Mouse (Mus musculus) heart, embryonic 11.5 days (tissue): ENCODE results near the gene Nutm1. TPM values are rescaled to one million over a fixed set of nuclear protein-coding genes. Genes with fewer than 3 reads are reported as not detected.

Experiments used
- ATAC-seq: fragments of 200-750 bp; cut with Nextera tagmentation; replicated peaks from 2 replicates; pipeline ENCODE4 v1.8.0; 2017; ENCODE audit warnings: moderate library complexity; ENCODE audit not compliant: insufficient number of reproducible peaks, low FRiP score, low TSS enrichment
- H3K27ac ChIP-seq: fragments of 300-500 bp; sonication (generic); 2 replicates; pipeline ENCODE4 v1.5.1; 2014; ENCODE audit warnings: mild to moderate bottlenecking, low read depth, low read length
- H3K27me3 ChIP-seq: fragments of 300-500 bp; sonication (generic); 2 replicates; pipeline ENCODE4 v1.6.1; 2014; ENCODE audit warnings: mild to moderate bottlenecking, low read length, mixed read lengths; ENCODE audit not compliant: control insufficient read depth, insufficient read depth
- H3K36me3 ChIP-seq: fragments of 300-500 bp; sonication (generic); 2 replicates; pipeline ENCODE4 v1.6.1; 2014; ENCODE audit warnings: mild to moderate bottlenecking, low read length, moderate library complexity, mixed read lengths; ENCODE audit not compliant: control insufficient read depth, insufficient read depth
- H3K4me1 ChIP-seq: fragments of 300-500 bp; sonication (generic); 2 replicates; pipeline ENCODE4 v1.6.1; 2014; ENCODE audit warnings: low read length; ENCODE audit not compliant: control insufficient read depth, insufficient read depth
- H3K4me2 ChIP-seq: fragments of 300-500 bp; sonication (generic); 2 replicates; pipeline ENCODE4 v1.6.1; 2014; ENCODE audit warnings: mild to moderate bottlenecking, moderate library complexity
- H3K4me3 ChIP-seq: fragments of 300-500 bp; sonication (generic); 2 replicates; pipeline ENCODE4 v1.5.1; 2014; ENCODE audit warnings: low read depth, low read length
- H3K9ac ChIP-seq: fragments of 300-500 bp; sonication (generic); 2 replicates; pipeline ENCODE4 v1.6.1; 2014; ENCODE audit warnings: mild to moderate bottlenecking, low read depth, low read length, moderate library complexity
- H3K9me3 ChIP-seq: fragments of 300-500 bp; sonication (generic); replicated peaks from 2 replicates; pipeline ENCODE4 v1.6.1; 2016; ENCODE audit warnings: low read length; ENCODE audit not compliant: control insufficient read depth
- WGBS: fragments of 180-500 bp; shearing (Covaris S2); extraction: QIAGEN DNeasy Blood & Tissue Kit; methylation state at CpG from one replicate; pipeline ENCODE4 v1.1.7; 2014; ENCODE audit not compliant: insufficient replicate concordance; 5-methylcytosine and 5-hydroxymethylcytosine counted together
- polyA plus RNA-seq: library from polyadenylated mRNA; unstranded; fragments of >200 nt; fragmentation: Nextera tagmentation; extraction: Ambion mirVana; gene quantifications from 2 replicates; pipeline ENCODE4 v1.2.1, GENCODE M21; 2014

Nutm1 gene
- polyA plus RNA-seq, 1 experiment from 2014 or later = 0.04 TPM

GRCm38 (mm10) chr2:112265448-112266241 is 6.6 kb upstream of the Nutm1 start, which contains the start of gene Slc12a6:
TSS of gene Slc12a6 (plus strand) at chr2:112265825.
- under 1% methylated on average over 81 of the region's 85 CpGs for WGBS

GRCm38 (mm10) chr2:112264364-112264763 is 5.3 kb upstream of the Nutm1 start:
- no peak overlapping the region for H3K4me2 ChIP-seq
- no peaks in the 10 kb centered on the region for H3K36me3 ChIP-seq
- H3K27me3 ChIP-seq = no peaks in the 10 kb centered on the region
- H3K4me1 ChIP-seq = no peaks in the 10 kb centered on the region
- WGBS = 69% methylated on average over 4 of the region's 4 CpGs
- H3K27ac ChIP-seq = no peak overlapping the region
- no peak for ATAC-seq
- H3K9ac ChIP-seq = no peak overlapping the region
- H3K9me3 ChIP-seq = no peaks in the 10 kb centered on the region
- H3K4me3 ChIP-seq = no peak overlapping the region

More at GRCm38 (mm10) chr2:112265448-112266241, 6.6 kb upstream of the Nutm1 start, which contains the start of gene Slc12a6:
- no peaks in the 10 kb centered on the region for H3K27me3 ChIP-seq
- H3K9ac ChIP-seq = peak within 1 kb of the TSS; percentile 88
- H3K27ac ChIP-seq = peak within 1 kb of the TSS; percentile 91
- H3K36me3 ChIP-seq = no peaks in the 10 kb centered on the region
- H3K4me3 ChIP-seq = peak within 1 kb of the TSS; percentile 85
- ATAC-seq = peak; percentile 94
- no peaks in the 10 kb centered on the region for H3K4me1 ChIP-seq
- peak within 1 kb of the TSS; percentile 91 for H3K4me2 ChIP-seq
- H3K9me3 ChIP-seq = no peaks in the 10 kb centered on the region

DNA sequence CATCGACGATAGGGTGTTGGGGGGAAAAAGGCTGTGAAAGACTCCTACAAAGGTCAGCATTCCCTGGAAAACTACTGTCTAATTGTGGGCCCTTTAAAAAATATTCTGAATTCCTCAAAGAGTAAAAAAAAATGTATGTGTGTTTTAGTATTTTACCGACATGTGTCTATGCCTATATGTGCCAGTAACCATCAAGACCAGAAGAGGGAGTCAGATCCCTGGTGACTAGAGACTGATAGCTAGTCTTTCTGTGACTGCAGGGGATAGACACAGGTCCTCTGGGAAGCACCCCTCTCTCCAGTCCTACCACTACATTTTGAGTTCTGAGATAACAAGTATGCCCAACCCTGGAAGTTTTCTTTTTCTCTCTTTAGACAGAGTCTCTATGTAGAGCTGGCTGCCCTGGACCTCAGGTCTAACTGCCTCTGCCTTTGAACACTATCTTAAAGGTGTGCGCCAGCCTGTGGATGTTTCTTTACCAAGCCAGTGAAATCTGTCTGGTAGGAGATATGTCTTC is 3.7 kb upstream of the Nutm1 start:
- Histone ChIP-seq H3K9me3 (no peaks in the 10 kb centered on the region), H3K36me3 (no peaks in the 10 kb centered on the region), H3K9ac (peak overlapping the region; percentile 82), H3K4me2 (peak overlapping the region; percentile 76), H3K4me3 (peak overlapping the region; percentile 70), H3K27ac (no peak overlapping the region), H3K4me1 (no peaks in the 10 kb centered on the region), H3K27me3 (no peaks in the 10 kb centered on the region)
- no peak for ATAC-seq
- WGBS = 31% methylated on average over 4 of the region's 4 CpGs

- Histone ChIP-seq H3K27ac (peak within 1 kb of the TSS; percentile 43; the same call in 1 of the 2 replicates), H3K9me3 (no peaks in the 10 kb centered on the region), H3K4me1 (no peaks in the 10 kb centered on the region), H3K4me3 (peak within 1 kb of the TSS; percentile 70), H3K36me3 (no peaks in the 10 kb centered on the region), H3K4me2 (peak within 1 kb of the TSS; percentile 76), H3K27me3 (no peaks in the 10 kb centered on the region), H3K9ac (peak within 1 kb of the TSS; percentile 82)
- ATAC-seq = peak; percentile 44; the same call in 1 of the 2 replicates
- WGBS = under 1% methylated on average over 36 of the region's 36 CpGs
Observed at GRCm38 (mm10) chr2:112261748-112262653, 2.9 kb upstream of the Nutm1 start, which contains the start of gene Nop10. TSS of gene Nop10 (plus strand) at chr2:112261926.

DNA sequence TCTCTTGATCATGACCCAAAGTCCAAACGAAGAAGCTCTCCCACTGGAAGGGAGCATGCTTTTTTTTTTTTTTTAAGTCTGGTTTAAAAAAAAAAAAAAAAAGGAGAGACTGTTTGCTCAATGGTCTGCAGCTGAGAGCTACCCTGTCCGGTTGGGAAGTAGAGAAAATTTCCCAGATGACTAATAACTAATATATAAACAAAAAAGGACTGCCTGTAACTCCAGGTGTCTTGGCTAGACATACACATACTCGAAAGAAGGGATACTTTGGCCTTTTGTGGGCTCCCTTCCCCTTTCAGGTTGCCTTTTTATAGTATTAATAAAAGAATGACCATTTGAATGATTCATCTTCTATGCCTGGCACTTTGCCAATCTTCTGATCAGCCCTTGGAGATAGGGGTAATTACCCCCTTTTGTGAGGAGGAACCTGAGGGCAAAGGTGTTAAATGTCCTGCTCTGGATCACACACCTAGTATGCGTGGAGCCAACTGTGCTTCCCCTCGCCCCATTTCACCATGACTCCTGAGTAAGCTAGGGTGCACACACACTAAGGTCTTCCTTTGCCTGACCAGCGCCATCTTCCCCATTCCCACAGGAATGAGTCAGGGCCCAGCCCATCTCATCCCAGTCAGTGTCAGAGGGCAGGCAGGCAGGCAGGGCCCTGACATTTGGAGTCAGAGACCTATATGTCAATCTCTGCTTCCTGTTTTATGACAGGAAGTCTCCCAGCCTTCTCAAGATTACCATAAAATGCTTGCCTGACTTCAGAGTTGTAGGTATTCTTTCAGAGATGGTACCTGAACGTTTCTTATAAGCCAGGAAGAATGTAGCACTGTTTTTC is 4.2 kb downstream of the Nutm1 start:
- no peak overlapping the region for H3K9ac ChIP-seq
- H3K27ac ChIP-seq = no peak overlapping the region
- no peaks in the 10 kb centered on the region for H3K36me3 ChIP-seq
- no peak for ATAC-seq
- WGBS = 75% methylated on average over 7 of the region's 7 CpGs
- no peaks in the 10 kb centered on the region for H3K9me3 ChIP-seq
- no peaks in the 10 kb centered on the region for H3K4me1 ChIP-seq
- H3K27me3 ChIP-seq = no peaks in the 10 kb centered on the region
- H3K4me3 ChIP-seq = no peak overlapping the region
- H3K4me2 ChIP-seq = no peak overlapping the region

- no peaks in the 10 kb centered on the region for H3K4me1 ChIP-seq
Observed at GRCm38 (mm10) chr2:112249780-112250453, 9.2 kb downstream of the Nutm1 start.

DNA sequence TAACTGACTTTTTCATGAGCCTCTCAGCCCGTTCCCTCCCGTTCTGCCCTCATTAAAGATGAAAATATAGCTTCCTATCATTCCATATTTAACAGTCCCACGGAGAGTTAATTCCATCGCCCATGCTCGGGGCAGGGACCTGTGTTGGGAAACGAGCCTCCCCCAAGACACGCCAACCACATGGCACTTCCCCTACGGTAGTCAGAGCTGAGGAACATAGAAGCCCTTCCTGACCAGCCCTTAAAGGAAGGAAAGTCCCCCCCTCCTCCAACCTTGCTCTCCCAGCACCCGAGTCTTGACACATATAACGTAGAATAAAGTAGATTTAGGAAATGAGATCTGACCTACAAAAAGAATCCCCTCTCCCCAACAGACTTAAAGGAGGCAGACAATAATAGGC is 11.8 kb downstream of the Nutm1 start:
- H3K4me1 ChIP-seq = no peaks in the 10 kb centered on the region
- H3K27me3 ChIP-seq = no peaks in the 10 kb centered on the region
- no peak overlapping the region for H3K27ac ChIP-seq
- H3K36me3 ChIP-seq = no peaks in the 10 kb centered on the region
- H3K9me3 ChIP-seq = no peaks in the 10 kb centered on the region
- 76% methylated on average over 10 of the region's 10 CpGs for WGBS
- ATAC-seq = no peak
- no peak overlapping the region for H3K4me2 ChIP-seq
- H3K9ac ChIP-seq = no peak overlapping the region
- no peak overlapping the region for H3K4me3 ChIP-seq

More at GRCm38 (mm10) chr2:112249780-112250453, 9.2 kb downstream of the Nutm1 start:
- no peak overlapping the region for H3K9ac ChIP-seq
- no peak overlapping the region for H3K4me3 ChIP-seq
- 80% methylated on average over 10 of the region's 10 CpGs for WGBS
- no peaks in the 10 kb centered on the region for H3K9me3 ChIP-seq
- no peak for ATAC-seq
- no peaks in the 10 kb centered on the region for H3K27me3 ChIP-seq
- H3K4me2 ChIP-seq = no peak overlapping the region
- no peak overlapping the region for H3K27ac ChIP-seq
- no peaks in the 10 kb centered on the region for H3K36me3 ChIP-seq
